Mouse (Mus musculus): ENCODE results near the gene Hist1h2aa.

The Hist1h2aa gene

GRCm38 (mm10) chr13:23934211-23934520, at the start of gene Hist1h2aa:
TSS of gene Hist1h2aa (plus strand) at chr13:23934462.
- DNase-seq = no peak

DNA sequence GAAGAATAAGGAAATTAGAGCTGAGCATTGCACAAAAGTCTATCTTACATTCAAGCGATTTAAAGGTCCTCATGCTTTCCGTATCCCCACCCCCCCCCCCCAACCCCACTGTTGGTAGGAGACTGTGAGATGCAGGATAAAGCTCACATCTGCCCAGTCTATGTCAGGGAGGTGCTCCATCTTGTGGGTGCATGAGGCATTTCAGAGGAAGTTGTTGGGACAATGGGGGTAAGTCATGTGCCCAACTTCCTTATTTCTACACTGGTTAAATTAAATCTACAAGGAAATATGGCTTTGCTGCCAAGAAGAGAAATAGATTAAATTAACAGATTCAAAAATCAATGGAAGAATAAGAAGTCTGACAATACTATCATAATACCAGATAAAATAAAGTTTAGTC, 48.7 kb upstream of the Hist1h2aa start:
- no peak for DNase-seq

- DNase-seq = no peak
Observed at GRCm38 (mm10) chr13:23887026-23887725, 47.1 kb upstream of the Hist1h2aa start.

DNA sequence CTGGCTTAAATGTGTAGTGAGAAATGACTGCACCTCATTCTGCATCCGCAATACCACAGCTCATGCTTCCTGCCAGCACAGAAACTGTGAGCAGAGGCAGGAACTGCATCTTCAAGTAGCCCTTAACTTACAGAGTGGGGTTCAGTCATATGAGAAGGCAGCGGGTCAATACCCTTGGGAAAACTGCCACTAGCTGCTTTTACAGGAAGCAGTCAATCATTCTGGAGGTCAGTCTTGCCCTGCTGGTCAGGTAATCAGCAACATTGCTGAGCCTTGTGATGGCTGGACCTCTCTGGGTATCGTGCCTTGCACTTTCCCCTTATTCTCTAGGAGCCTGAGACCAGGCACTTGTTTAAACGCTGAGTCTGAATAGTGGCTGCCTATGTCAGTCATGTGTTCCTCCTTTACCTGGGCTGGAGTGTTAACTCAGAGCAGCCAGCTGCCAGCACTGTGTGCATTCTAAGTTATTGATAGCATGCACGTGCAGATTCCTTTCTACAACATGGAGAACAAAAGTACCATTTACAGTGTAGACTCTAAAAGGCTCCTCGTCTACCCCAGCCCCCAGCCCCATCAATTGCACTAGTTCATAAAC, 45.2 kb upstream of the Hist1h2aa start:
- peak; percentile 35 to 72 for DNase-seq

DNA sequence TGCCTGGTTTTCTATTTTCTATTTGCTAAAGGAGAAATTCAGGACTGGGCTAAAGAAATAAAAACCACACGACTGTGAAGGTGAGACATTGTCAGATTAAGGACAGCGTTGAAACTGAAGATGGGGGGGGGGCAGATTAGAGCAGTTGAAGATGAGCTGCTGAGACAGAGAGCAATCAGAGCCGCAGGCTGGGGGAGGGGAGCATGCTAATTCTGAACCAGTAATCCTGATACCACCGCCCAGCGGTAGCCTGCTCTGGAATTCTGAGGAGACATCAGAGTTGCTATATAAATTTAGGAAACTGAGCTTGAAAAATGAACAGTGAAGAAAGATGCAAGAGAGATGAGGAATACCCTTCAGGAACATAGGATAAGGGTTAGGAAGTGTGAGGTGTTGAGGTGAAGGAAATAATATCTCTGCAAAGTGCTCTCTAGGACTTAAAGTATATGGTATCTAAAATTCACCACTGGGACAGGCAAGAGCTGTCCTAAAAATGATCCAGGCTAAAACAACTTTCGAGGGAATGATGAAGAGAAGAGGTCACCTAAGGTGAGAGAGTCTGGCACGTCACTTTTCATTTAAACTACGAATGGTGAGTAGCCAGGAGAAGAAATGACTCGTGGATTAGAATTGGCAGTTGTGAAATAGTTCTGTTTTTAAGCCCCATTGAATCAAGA, 41.5 kb upstream of the Hist1h2aa start:
- no peak for DNase-seq

- DNase-seq = no peak
Observed at GRCm38 (mm10) chr13:23893269-23893593, 41.0 kb upstream of the Hist1h2aa start.

DNA sequence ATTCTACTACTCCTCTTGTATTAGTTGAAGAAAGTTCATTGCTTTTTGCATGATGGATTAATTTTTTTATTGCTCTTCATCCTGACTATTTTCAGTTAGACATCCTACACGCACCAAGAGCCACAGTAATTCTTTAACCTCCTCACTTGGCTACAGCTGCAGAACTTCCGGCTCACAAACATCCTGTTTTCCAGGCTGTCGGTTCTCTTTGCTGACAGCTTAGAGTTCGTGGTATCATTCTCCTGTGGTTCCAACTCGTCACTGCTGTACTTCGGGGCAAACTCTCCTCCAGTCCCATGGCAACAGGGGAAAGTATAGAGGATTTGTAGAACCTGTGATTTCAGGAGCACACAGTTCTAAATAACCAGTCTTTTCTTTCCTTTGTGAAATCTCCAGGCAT, 36.0 kb upstream of the Hist1h2aa start:
- peak; percentile 10 to 50 for DNase-seq

DNA sequence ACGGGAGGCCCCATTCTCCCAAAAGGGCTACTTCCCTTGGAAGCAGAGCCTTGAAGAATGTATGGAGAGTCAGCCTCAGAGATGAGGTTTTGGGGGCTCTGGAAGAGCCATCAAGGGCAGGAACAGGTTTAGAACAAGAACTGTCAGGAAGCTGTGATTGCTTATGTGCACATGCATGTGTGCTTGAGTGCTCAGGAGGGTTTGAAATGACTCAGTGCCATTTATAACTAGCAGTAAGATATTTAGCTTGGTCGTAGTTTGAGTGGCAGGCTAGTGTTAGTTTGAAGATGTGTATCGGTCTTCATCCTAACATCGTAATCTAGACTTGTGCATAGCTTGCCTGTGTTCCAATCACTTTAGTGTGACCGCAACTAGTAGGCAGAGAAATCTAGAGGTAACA, 27.4 kb upstream of the Hist1h2aa start:
- no peak for DNase-seq

- DNase-seq = no peak
Observed at GRCm38 (mm10) chr13:23910121-23910520, 24.1 kb upstream of the Hist1h2aa start.

GRCm38 (mm10) chr13:23911335-23911734, 22.9 kb upstream of the Hist1h2aa start:
- DNase-seq = no peak

- peak; percentile 28 to 45 for DNase-seq
Observed at GRCm38 (mm10) chr13:23913791-23914306, 20.4 kb upstream of the Hist1h2aa start.

- peak; percentile 42 to 45 for DNase-seq
Observed at GRCm38 (mm10) chr13:23914376-23915167, 19.7 kb upstream of the Hist1h2aa start, which contains the start of gene Slc17a4. TSS of gene Slc17a4 (minus strand) at chr13:23915009.

DNA sequence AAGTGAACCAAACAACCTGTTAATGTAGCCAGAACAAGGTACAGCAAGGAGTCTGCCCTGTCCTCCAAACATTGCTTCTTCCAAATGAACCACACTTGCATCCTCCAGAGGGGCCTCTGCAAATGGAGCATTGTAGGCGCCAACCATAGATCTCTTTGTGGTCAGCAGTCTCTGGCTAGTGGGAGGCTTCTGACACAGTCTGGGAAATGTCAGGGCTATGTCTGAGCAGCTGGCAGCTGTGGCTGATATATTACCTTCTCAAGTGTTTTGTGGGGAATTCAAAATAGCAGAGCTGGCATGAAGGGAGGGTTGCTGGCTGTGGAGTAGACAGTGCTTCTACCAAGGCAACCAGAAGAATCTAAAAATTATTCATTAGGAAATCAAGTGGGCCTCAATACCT, 18.1 kb upstream of the Hist1h2aa start:
- no peak for DNase-seq

DNA sequence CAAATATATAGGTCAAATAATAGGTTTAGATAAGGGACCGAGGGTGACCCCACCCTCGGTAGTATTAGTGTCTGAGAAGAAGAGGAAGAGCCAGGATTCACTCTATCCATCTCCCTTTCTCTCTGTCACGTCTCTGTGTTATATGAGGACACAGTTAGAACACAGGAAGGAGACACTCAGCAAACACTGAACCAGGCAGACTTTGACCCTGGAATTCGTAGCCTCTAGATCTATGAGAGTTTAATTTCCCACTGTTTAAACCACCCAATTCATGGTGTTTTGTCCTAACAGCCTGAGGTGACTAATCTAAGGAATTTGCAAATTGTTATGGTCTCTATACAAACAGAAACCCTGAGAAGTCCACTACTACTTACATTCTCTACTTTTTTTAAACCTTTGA, 16.6 kb upstream of the Hist1h2aa start:
- no peak for DNase-seq

GRCm38 (mm10) chr13:23925792-23926191, 8.5 kb upstream of the Hist1h2aa start:
- no peak for DNase-seq

DNA sequence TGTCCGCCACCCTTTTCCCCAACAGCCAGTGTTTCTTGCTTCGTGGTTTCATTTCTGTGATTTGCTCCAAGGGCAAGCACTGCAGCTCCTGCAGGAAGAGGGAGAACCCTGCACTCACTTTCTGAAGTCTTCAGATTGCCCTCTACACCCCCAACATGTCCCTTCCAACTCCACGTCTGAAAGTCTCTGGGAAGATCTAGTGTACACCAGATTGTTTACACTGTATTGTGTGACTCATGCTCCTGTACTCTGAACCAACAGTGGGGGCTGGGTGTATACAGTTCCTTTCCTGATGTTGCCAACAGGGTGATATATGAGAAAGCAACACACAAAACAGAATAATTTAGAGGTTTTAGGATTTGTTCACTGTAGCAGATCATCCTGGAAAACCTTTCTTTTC, 5.6 kb upstream of the Hist1h2aa start:
- no peak for DNase-seq

DNA sequence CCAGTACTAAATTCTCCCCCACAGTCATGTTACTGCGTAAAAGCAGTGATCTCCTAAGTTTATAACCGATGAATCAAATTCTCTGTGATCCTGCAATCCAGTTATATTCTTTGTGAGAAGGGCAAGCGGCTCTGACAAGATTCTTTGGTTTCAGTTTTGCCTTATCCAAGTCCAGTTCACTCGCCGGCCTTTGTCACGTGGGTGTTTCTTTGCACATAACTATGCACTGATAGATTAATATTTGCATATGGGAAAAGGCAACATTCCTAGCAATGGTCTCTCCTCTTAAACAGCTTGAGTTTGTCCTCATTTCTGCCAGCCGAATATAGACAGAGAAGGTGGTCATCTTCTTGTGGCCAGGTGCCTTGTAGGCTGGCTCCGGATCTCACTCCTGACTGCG, 3.8 kb upstream of the Hist1h2aa start:
- no peak for DNase-seq

GRCm38 (mm10) chr13:23930904-23931303, 3.4 kb upstream of the Hist1h2aa start:
- DNase-seq = no peak

DNA sequence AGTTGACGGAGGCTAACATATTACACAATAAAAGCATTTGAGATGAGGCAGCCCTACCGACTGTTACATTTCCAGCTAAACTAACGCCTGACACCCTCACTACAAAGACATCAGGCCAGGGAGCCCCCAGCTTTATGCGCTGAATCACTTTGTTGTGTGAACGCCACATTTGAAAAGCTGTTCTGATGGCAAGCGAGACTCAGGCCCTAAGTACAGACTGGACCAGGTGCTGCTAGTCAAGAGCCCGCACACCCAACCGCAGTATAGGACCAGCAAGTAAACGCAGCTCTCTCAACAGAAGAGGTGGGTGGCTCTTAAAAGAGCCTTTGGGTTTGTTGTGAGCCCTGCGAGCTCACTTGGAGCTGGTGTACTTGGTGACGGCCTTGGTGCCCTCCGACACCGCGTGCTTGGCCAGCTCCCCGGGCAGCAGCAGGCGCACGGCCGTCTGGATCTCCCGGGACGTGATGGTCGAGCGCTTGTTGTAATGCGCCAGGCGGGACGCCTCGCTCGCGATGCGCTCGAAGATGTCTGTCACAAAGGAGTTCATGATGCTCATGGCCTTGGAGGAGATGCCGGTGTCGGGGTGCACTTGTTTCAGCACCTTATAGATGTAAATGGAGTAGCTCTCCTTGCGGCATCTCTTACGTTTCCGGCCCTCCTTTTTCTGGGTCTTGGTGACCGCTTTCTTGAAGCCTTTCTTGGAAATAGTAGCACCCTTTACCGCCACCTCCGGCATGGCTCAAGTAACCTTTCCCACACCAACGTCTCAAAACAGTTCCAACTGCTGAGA, 646 bp upstream of the Hist1h2aa start, which contains the start of gene Hist1h2ba:
TSS of gene Hist1h2ba (minus strand) at position 736 of the 790 bp plus-strand sequence.
- no peak for DNase-seq

- peak; percentile 63 to 75 for DNase-seq
Observed at GRCm38 (mm10) chr13:23938699-23939098, 4.4 kb downstream of the Hist1h2aa start.

- DNase-seq = no peak
Observed at GRCm38 (mm10) chr13:23940291-23940690, 6.0 kb downstream of the Hist1h2aa start.

DNA sequence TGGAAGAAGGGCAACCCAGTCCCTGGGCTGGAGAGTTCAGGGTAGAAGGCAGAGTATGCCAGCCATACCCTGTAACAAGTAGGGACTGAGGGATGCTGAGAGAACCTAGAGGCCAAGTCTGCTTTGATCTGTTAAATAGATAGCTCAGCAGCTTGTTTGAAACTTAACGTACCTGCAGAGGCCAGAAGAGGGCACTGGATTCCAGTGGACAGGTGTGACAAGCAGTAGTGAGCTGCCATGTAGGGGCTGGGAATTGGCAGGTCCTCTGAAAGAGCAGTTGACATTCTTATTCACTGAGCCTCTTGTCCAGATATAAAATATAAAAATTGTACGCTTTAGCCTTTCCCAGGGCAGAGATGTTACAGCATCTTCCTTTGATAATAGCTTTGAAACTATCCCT, 8.6 kb downstream of the Hist1h2aa start:
- DNase-seq = no peak

Measured in kidney, postnatal 25 days (tissue).